Mouse (Mus musculus): ENCODE measurements around the gene Rab4a.
A peak's percentile ranks its signal among the peaks of the same experiment; 100 is the strongest.

- TF ChIP-seq CTCF (IDR thresholded peaks at IDR 0.05; ENCODE audit: low read depth) (no peak), EP300 (IDR thresholded peaks at IDR 0.05; ENCODE audit: low read depth) (peak; percentile 68)
Observed at GRCm38 (mm10) chr8:123820780-123821179, 15.0 kb downstream of the Rab4a start.
